Mouse (Mus musculus) stomach, embryonic 15.5 days (tissue): Measurements from ENCODE around the gene Cd300e. TPM values are rescaled to one million over a fixed set of nuclear protein-coding genes. Genes with fewer than 3 reads are reported as not detected.
A peak's percentile ranks its signal among the peaks of the same experiment; 100 is the strongest.

Experiments used
- ATAC-seq: fragments of 200-750 bp; cut with Nextera tagmentation; 2 replicates; pipeline ENCODE4 v1.8.0; 2017; ENCODE audit warnings: low read depth, moderate number of reproducible peaks, moderate TSS enrichment; ENCODE audit not compliant: insufficient read depth, low FRiP score
- H3K27ac ChIP-seq: fragments of 300-500 bp; sonication (generic); 2 replicates; pipeline ENCODE4 v1.5.1; 2015; ENCODE audit warnings: mild to moderate bottlenecking, inconsistent platforms
- H3K27me3 ChIP-seq: fragments of 300-500 bp; sonication (generic); replicated peaks from 2 replicates; pipeline ENCODE4 v1.6.1; 2015; ENCODE audit warnings: inconsistent platforms
- H3K36me3 ChIP-seq: fragments of 300-500 bp; sonication (generic); 2 replicates; pipeline ENCODE4 v1.6.1; 2015; ENCODE audit warnings: inconsistent platforms
- H3K4me1 ChIP-seq: fragments of 300-500 bp; sonication (generic); 2 replicates; pipeline ENCODE4 v1.6.1; 2015; ENCODE audit warnings: inconsistent platforms
- H3K4me2 ChIP-seq: fragments of 300-500 bp; sonication (generic); 2 replicates; pipeline ENCODE4 v1.6.1; 2015; ENCODE audit warnings: mild to moderate bottlenecking, inconsistent platforms
- H3K4me3 ChIP-seq: fragments of 300-500 bp; sonication (generic); replicated peaks from 2 replicates; pipeline ENCODE4 v1.5.1; 2015; ENCODE audit warnings: inconsistent platforms
- H3K9ac ChIP-seq: fragments of 300-500 bp; sonication (generic); 2 replicates; pipeline ENCODE4 v1.6.1; 2015; ENCODE audit warnings: inconsistent platforms
- H3K9me3 ChIP-seq: fragments of 300-500 bp; sonication (generic); 2 replicates; pipeline ENCODE4 v1.6.1; 2016; ENCODE audit warnings: inconsistent platforms
- WGBS: fragments of 180-500 bp; shearing (Covaris S2); methylation state at CpG from one replicate; pipeline ENCODE4 v1.1.7; 2015; 5-methylcytosine and 5-hydroxymethylcytosine counted together
- polyA plus RNA-seq: library from polyadenylated mRNA; unstranded; fragments of >200 nt; fragmentation: Nextera tagmentation; extraction: Ambion mirVana; gene quantifications from 2 replicates; pipeline ENCODE4 v1.2.1, GENCODE M21; 2015

Cd300e gene
- polyA plus RNA-seq, 1 experiment from 2014 or later = 0.15 TPM

GRCm38 (mm10) chr11:115080886-115081285, 18.9 kb upstream of the Cd300e start:
- no peak for ATAC-seq
- H3K4me2 ChIP-seq = no peak overlapping the region
- no peak overlapping the region for H3K27ac ChIP-seq
- no peaks in the 10 kb centered on the region for H3K4me1 ChIP-seq
- no peaks in the 10 kb centered on the region for H3K9me3 ChIP-seq
- H3K4me3 ChIP-seq = no peak overlapping the region
- H3K9ac ChIP-seq = no peak overlapping the region
- peaks cover 11% of the 10 kb centered on the region for H3K27me3 ChIP-seq
- no peaks in the 10 kb centered on the region for H3K36me3 ChIP-seq
- 35% methylated on average over 13 of the region's 13 CpGs for WGBS

- Histone ChIP-seq H3K27me3 (peaks cover under 1% of the 10 kb centered on the region), H3K4me1 (no peaks in the 10 kb centered on the region), H3K9me3 (no peaks in the 10 kb centered on the region), H3K9ac (no peak overlapping the region), H3K4me2 (no peak overlapping the region), H3K27ac (no peak overlapping the region), H3K4me3 (no peak overlapping the region), H3K36me3 (no peaks in the 10 kb centered on the region)
- ATAC-seq = no peak
- 79% methylated on average over 5 of the region's 5 CpGs for WGBS
Measured at GRCm38 (mm10) chr11:115078680-115079079, 16.7 kb upstream of the Cd300e start.

- no peaks in the 10 kb centered on the region for H3K27me3 ChIP-seq
- 100% methylated on average over 1 of the region's 1 CpGs for WGBS
- ATAC-seq = no peak
Measured at GRCm38 (mm10) chr11:115077436-115077835, 15.5 kb upstream of the Cd300e start.

GRCm38 (mm10) chr11:115075859-115076258, 13.9 kb upstream of the Cd300e start:
- 43% methylated on average over 5 of the region's 5 CpGs for WGBS
- H3K4me2 ChIP-seq = no peak overlapping the region
- no peaks in the 10 kb centered on the region for H3K9me3 ChIP-seq
- H3K36me3 ChIP-seq = no peaks in the 10 kb centered on the region
- no peak for ATAC-seq
- peaks cover 5% of the 10 kb centered on the region for H3K4me1 ChIP-seq
- H3K9ac ChIP-seq = no peak overlapping the region
- no peak overlapping the region for H3K4me3 ChIP-seq
- no peaks in the 10 kb centered on the region for H3K27me3 ChIP-seq
- no peak overlapping the region for H3K27ac ChIP-seq

More at GRCm38 (mm10) chr11:115077436-115077835, 15.5 kb upstream of the Cd300e start:
- no peaks in the 10 kb centered on the region for H3K9me3 ChIP-seq
- H3K36me3 ChIP-seq = no peaks in the 10 kb centered on the region
- no peak overlapping the region for H3K9ac ChIP-seq
- no peak overlapping the region for H3K4me2 ChIP-seq
- H3K27ac ChIP-seq = no peak overlapping the region
- no peaks in the 10 kb centered on the region for H3K4me1 ChIP-seq
- H3K4me3 ChIP-seq = no peak overlapping the region

GRCm38 (mm10) chr11:115075407-115075806, 13.4 kb upstream of the Cd300e start:
- Histone ChIP-seq H3K9me3 (no peaks in the 10 kb centered on the region), H3K36me3 (no peaks in the 10 kb centered on the region), H3K27ac (no peak overlapping the region), H3K4me3 (no peak overlapping the region), H3K27me3 (no peaks in the 10 kb centered on the region), H3K9ac (no peak overlapping the region), H3K4me2 (no peak overlapping the region), H3K4me1 (peaks cover 5% of the 10 kb centered on the region)
- 54% methylated on average over 7 of the region's 7 CpGs for WGBS
- ATAC-seq = no peak

GRCm38 (mm10) chr11:115073002-115073401, 11.0 kb upstream of the Cd300e start:
- Histone ChIP-seq H3K9ac (no peak overlapping the region), H3K9me3 (no peaks in the 10 kb centered on the region), H3K27me3 (no peaks in the 10 kb centered on the region), H3K27ac (no peak overlapping the region), H3K36me3 (no peaks in the 10 kb centered on the region), H3K4me3 (no peak overlapping the region), H3K4me2 (no peak overlapping the region), H3K4me1 (peaks cover 5% of the 10 kb centered on the region)
- ATAC-seq = no peak
- WGBS = 72% methylated on average over 5 of the region's 5 CpGs

- peaks cover 5% of the 10 kb centered on the region for H3K4me1 ChIP-seq
- no peak overlapping the region for H3K4me3 ChIP-seq
- H3K4me2 ChIP-seq = peak overlapping the region; percentile 34
- peak overlapping the region; percentile 69; the same call in 1 of the 2 replicates for H3K27ac ChIP-seq
- H3K9ac ChIP-seq = no peak overlapping the region
- no peaks in the 10 kb centered on the region for H3K9me3 ChIP-seq
- 11% methylated on average over 14 of the region's 14 CpGs for WGBS
- no peak for ATAC-seq
- no peaks in the 10 kb centered on the region for H3K36me3 ChIP-seq
- no peaks in the 10 kb centered on the region for H3K27me3 ChIP-seq
Measured at GRCm38 (mm10) chr11:115071631-115072294, 9.8 kb upstream of the Cd300e start.

- 10% methylated on average over 9 of the region's 9 CpGs for WGBS
- ATAC-seq = no peak
- Histone ChIP-seq H3K9ac (no peak overlapping the region), H3K4me3 (no peak overlapping the region), H3K4me2 (peak overlapping the region; percentile 34), H3K27ac (no peak overlapping the region), H3K9me3 (no peaks in the 10 kb centered on the region), H3K4me1 (peaks cover 5% of the 10 kb centered on the region), H3K36me3 (no peaks in the 10 kb centered on the region), H3K27me3 (no peaks in the 10 kb centered on the region)
Measured at GRCm38 (mm10) chr11:115071015-115071551, 9.1 kb upstream of the Cd300e start.

- WGBS = 63% methylated on average over 6 of the region's 6 CpGs
- ATAC-seq = no peak
- H3K27me3 ChIP-seq = no peaks in the 10 kb centered on the region
- H3K27ac ChIP-seq = no peak overlapping the region
- no peak overlapping the region for H3K4me2 ChIP-seq
- H3K9me3 ChIP-seq = no peaks in the 10 kb centered on the region
- no peak overlapping the region for H3K4me3 ChIP-seq
- no peaks in the 10 kb centered on the region for H3K36me3 ChIP-seq
- peaks cover 5% of the 10 kb centered on the region; the same call in 1 of the 2 replicates for H3K4me1 ChIP-seq
- no peak overlapping the region for H3K9ac ChIP-seq
Measured at GRCm38 (mm10) chr11:115066768-115067167, 4.8 kb upstream of the Cd300e start.

- WGBS = 66% methylated on average over 2 of the region's 2 CpGs
- Histone ChIP-seq H3K36me3 (no peaks in the 10 kb centered on the region), H3K4me1 (0 out of 2 replicates have a peak, but pooled peaks cover 2% of the 10 kb centered on the region), H3K27me3 (no peaks in the 10 kb centered on the region), H3K4me3 (no peak overlapping the region), H3K9me3 (no peaks in the 10 kb centered on the region), H3K27ac (no peak overlapping the region), H3K9ac (no peak overlapping the region), H3K4me2 (no peak overlapping the region)
- ATAC-seq = no peak
Measured at GRCm38 (mm10) chr11:115059797-115060196, 2.2 kb downstream of the Cd300e start.

- WGBS = 75% methylated on average over 4 of the region's 4 CpGs
- no peak overlapping the region for H3K9ac ChIP-seq
- H3K4me1 ChIP-seq = 0 out of 2 replicates have a peak, but pooled peaks cover 2% of the 10 kb centered on the region
- H3K4me3 ChIP-seq = no peak overlapping the region
- H3K36me3 ChIP-seq = no peaks in the 10 kb centered on the region
- H3K4me2 ChIP-seq = no peak overlapping the region
- H3K9me3 ChIP-seq = no peaks in the 10 kb centered on the region
- ATAC-seq = no peak
- H3K27me3 ChIP-seq = no peaks in the 10 kb centered on the region
- no peak overlapping the region for H3K27ac ChIP-seq
Measured at GRCm38 (mm10) chr11:115058701-115059100, 3.3 kb downstream of the Cd300e start.

- Histone ChIP-seq H3K9me3 (no peaks in the 10 kb centered on the region), H3K4me1 (no peaks in the 10 kb centered on the region), H3K4me3 (no peak overlapping the region), H3K4me2 (no peak overlapping the region), H3K27me3 (no peaks in the 10 kb centered on the region), H3K27ac (no peak overlapping the region), H3K9ac (no peak overlapping the region), H3K36me3 (no peaks in the 10 kb centered on the region)
- ATAC-seq = no peak
Measured at GRCm38 (mm10) chr11:115054537-115054936, 7.4 kb downstream of the Cd300e start.
